Mouse (Mus musculus): ENCODE measurements around the gene Mical3.

DNA sequence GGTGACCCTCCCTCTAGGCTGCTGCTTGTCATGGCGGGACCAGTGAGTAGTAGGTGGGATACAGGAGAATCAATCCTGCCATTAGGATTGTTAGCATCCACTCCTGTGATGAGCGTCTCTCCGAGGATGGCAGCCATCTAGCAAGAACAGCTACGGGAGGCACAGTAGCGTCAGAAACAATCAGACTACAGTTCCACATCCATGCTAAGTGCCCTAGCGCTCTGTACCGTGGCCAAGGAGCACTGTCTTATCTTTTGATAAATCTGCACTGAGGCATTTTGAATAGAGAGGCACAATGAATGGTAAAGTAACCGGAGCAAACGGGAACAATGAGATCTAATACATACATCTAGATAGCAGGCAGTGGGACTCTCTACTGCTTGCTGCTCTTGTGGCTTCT, 32.7 kb downstream of the Mical3 start:
- TF ChIP-seq CTCF (IDR thresholded peaks at IDR 0.05; ENCODE audit: borderline replicate concordance, extremely low read depth, insufficient read depth, insufficient read length): no peak
- no peak for TF ChIP-seq POLR2A (IDR thresholded peaks at IDR 0.05; ENCODE audit: borderline replicate concordance, extremely low read depth, insufficient read depth, insufficient read length, poor library complexity, severe bottlenecking)

Data from brain, embryonic 14.5 days (tissue).